Mouse (Mus musculus) sigmoid colon, adult 10 weeks (tissue): ENCODE measurements around the gene Vegfa. TPM values are rescaled to one million over a fixed set of nuclear protein-coding genes. Genes with fewer than 3 reads are reported as not detected.

Experiments used
- polyA plus RNA-seq: library from polyadenylated mRNA; stranded (reverse); fragments of 350-450 nt; fragmentation: Illumina TruSeq; extraction: RNeasy Lipid Tissue Mini Kit (QIAGEN cat#74804); gene quantifications from one replicate; pipeline ENCODE4 v1.2.3, GENCODE M21; 2014; ENCODE audit warnings: low read depth, low replicate concordance

Vegfa gene
- 31.2 TPM for polyA plus RNA-seq

DNA sequence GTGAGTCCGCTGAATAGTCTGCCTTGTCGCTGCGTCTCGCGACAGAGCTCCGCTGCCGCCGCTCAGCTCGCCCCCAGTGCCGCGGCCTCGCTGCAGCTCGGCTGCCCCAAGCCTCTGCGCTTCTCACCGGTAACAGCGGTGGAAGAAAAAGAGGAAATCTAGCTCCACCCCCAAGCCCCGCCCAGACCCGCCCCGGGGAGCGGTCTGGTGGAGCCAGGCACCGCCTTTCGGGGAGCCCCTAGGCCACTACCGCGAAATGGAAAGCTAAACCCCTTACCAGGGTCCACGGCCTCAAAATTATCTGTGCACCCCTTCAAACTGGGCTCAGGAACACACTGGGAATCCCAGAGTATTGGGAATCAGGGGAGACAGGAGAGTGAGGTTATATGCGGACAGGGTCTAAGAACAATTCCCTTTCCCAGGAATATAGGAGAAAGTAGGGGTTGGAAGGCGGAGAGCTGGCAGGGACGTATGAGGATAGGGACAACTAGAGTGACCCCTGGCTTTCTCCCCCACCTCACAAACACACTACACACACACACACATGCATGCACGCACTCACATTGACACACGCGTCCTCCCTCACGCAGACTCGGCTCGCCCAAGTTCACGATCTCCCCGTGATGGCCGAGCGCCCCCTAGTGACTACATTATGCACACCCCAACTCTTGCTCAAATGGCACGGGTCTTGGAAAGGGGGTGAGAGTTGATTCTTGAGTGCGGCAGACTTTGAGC is at the start of gene Vegfa:
Gene Vegfa (minus strand): TSS at position 113 of the 735 bp plus-strand sequence.

Other genes with a start within 250 kb of the Vegfa start
- 12.4 TPM for gene Mrps18a, start 78.6 kb upstream of the Vegfa start, polyA plus RNA-seq
- gene Rsph9, start 111.8 kb upstream of the Vegfa start, polyA plus RNA-seq, result not detected
- gene Mad2l1bp, start 121.2 kb upstream of the Vegfa start, polyA plus RNA-seq, result 2.2 TPM
- gene Gtpbp2, start 128.7 kb upstream of the Vegfa start, polyA plus RNA-seq, result 49.1 TPM
- gene Polh, start 170.3 kb upstream of the Vegfa start, polyA plus RNA-seq, result 6.6 TPM
- 10.8 TPM for gene Xpo5, start 170.4 kb upstream of the Vegfa start, polyA plus RNA-seq
- gene Polr1c, start 215.7 kb upstream of the Vegfa start, polyA plus RNA-seq, result 5.7 TPM
- 3.1 TPM for gene Yipf3, start 215.7 kb upstream of the Vegfa start, polyA plus RNA-seq
- not detected for gene Lrrc73, start 221.2 kb upstream of the Vegfa start, polyA plus RNA-seq